Mouse (Mus musculus): Measurements from ENCODE around the gene Dnah17. TPM values are rescaled to one million over a fixed set of nuclear protein-coding genes. Genes with fewer than 3 reads are reported as not detected.

Dnah17 gene
- polyA plus RNA-seq, 1 experiment, result 0.14 TPM

- no peaks in the 10 kb centered on the region for H3K27me3 ChIP-seq (ENCODE audit: control insufficient read depth, insufficient read depth, low read length)
- H3K27ac ChIP-seq (ENCODE audit: insufficient read depth, low read depth, low read length), result no peak overlapping the region
- no peak for TF ChIP-seq CTCF (IDR thresholded peaks at IDR 0.05; ENCODE audit: extremely low read depth, insufficient read length, insufficient replicate concordance, low read depth, low read length)
- TF ChIP-seq POLR2A (IDR thresholded peaks at IDR 0.05; ENCODE audit: low read depth, low read length), result no peak
- H3K36me3 ChIP-seq (ENCODE audit: control insufficient read depth, insufficient read depth, low read length), result no peaks in the 10 kb centered on the region
- H3K4me1 ChIP-seq (ENCODE audit: control insufficient read depth, insufficient read depth, insufficient read length, low read length), result peaks cover 24% of the 10 kb centered on the region
- H3K4me3 ChIP-seq (ENCODE audit: low read depth, low read length), result no peak overlapping the region
- WGBS, result 78% methylated on average over 18 of the region's 18 CpGs
These were observed 155.0 kb downstream of the Dnah17 start for GRCm38 (mm10) chr11:117975211-117975967.

GRCm38 (mm10) chr11:117974327-117975125 lies 155.9 kb downstream of the Dnah17 start:
- H3K36me3 ChIP-seq (ENCODE audit: control insufficient read depth, insufficient read depth, low read length), result no peaks in the 10 kb centered on the region
- 0 out of 2 replicates have a peak overlapping the region, but pooled peaks have one; percentile 1 for H3K27ac ChIP-seq (ENCODE audit: insufficient read depth, low read depth, low read length)

GRCm38 (mm10) chr11:117973569-117973968 lies 156.9 kb downstream of the Dnah17 start:
- no peak overlapping the region for H3K27ac ChIP-seq (ENCODE audit: insufficient read depth, low read depth, low read length)
- no peaks in the 10 kb centered on the region for H3K36me3 ChIP-seq (ENCODE audit: control insufficient read depth, insufficient read depth, low read length)
- no peaks in the 10 kb centered on the region for H3K27me3 ChIP-seq (ENCODE audit: control insufficient read depth, insufficient read depth, low read length)
- no peak overlapping the region for H3K4me3 ChIP-seq (ENCODE audit: low read depth, low read length)
- WGBS, result 53% methylated on average over 5 of the region's 5 CpGs
- peaks cover 25% of the 10 kb centered on the region for H3K4me1 ChIP-seq (ENCODE audit: control insufficient read depth, insufficient read depth, insufficient read length, low read length)
- TF ChIP-seq POLR2A (IDR thresholded peaks at IDR 0.05; ENCODE audit: low read depth, low read length), result no peak
- TF ChIP-seq CTCF (IDR thresholded peaks at IDR 0.05; ENCODE audit: extremely low read depth, insufficient read length, insufficient replicate concordance, low read depth, low read length), result no peak

More at GRCm38 (mm10) chr11:117974327-117975125, 155.9 kb downstream of the Dnah17 start:
- whole genome bisulfite sequencing, result 22% methylated on average over 14 of the region's 14 CpGs
- H3K27me3 ChIP-seq (ENCODE audit: control insufficient read depth, insufficient read depth, low read length), result no peaks in the 10 kb centered on the region
- TF ChIP-seq CTCF (IDR thresholded peaks at IDR 0.05; ENCODE audit: extremely low read depth, insufficient read length, insufficient replicate concordance, low read depth, low read length), result no peak
- no peak for TF ChIP-seq POLR2A (IDR thresholded peaks at IDR 0.05; ENCODE audit: low read depth, low read length)
- no peak overlapping the region for H3K4me3 ChIP-seq (ENCODE audit: low read depth, low read length)
- peaks cover 25% of the 10 kb centered on the region for H3K4me1 ChIP-seq (ENCODE audit: control insufficient read depth, insufficient read depth, insufficient read length, low read length)

GRCm38 (mm10) chr11:117972656-117973558 lies 157.5 kb downstream of the Dnah17 start:
- no peak for TF ChIP-seq POLR2A (IDR thresholded peaks at IDR 0.05; ENCODE audit: low read depth, low read length)
- TF ChIP-seq CTCF (IDR thresholded peaks at IDR 0.05; ENCODE audit: extremely low read depth, insufficient read length, insufficient replicate concordance, low read depth, low read length), result no peak
- peaks cover 1% of the 10 kb centered on the region for H3K36me3 ChIP-seq (ENCODE audit: control insufficient read depth, insufficient read depth, low read length)
- no peak overlapping the region for H3K4me3 ChIP-seq (ENCODE audit: low read depth, low read length)
- 91% methylated on average over 11 of the region's 11 CpGs for WGBS
- no peaks in the 10 kb centered on the region for H3K27me3 ChIP-seq (ENCODE audit: control insufficient read depth, insufficient read depth, low read length)
- H3K4me1 ChIP-seq (ENCODE audit: control insufficient read depth, insufficient read depth, insufficient read length, low read length), result peaks cover 25% of the 10 kb centered on the region
- no peak overlapping the region for H3K27ac ChIP-seq (ENCODE audit: insufficient read depth, low read depth, low read length)

Other genes starting within 250 kb of the Dnah17 start
- 27.2 and 47.2 TPM in 2 replicates for gene Socs3, start 160.6 kb downstream of the Dnah17 start, polyA plus RNA-seq (2012; rRNA removed)
- gene Pgs1, start 144.3 kb downstream of the Dnah17 start, polyA plus RNA-seq (2012; rRNA removed), result 19.8 and 35.0 TPM in 2 replicates
- gene Cyth1, start 118.0 kb upstream of the Dnah17 start, polyA plus RNA-seq (2012; rRNA removed), result 8.5 and 19.6 TPM in 2 replicates
- gene Usp36, start 159.6 kb upstream of the Dnah17 start, polyA plus RNA-seq (2012; rRNA removed), result 10.8 and 11.5 TPM in 2 replicates
- 0.04 TPM in 1 of 2 replicates, not detected in the other for gene Cep295nl, start 211.9 kb upstream of the Dnah17 start, polyA plus RNA-seq (2012; rRNA removed)
- gene Timp2, start 225.1 kb upstream of the Dnah17 start, polyA plus RNA-seq (2012; rRNA removed), result 22.6 and 27.7 TPM in 2 replicates

Data from small intestine, adult 2 months (tissue).